Mouse (Mus musculus): ENCODE results near the gene Gm47841. TPM values are rescaled to one million over a fixed set of nuclear protein-coding genes. Genes with fewer than 3 reads are reported as not detected.

The Gm47841 gene
- polyA plus RNA-seq, 1 experiment from 2014 or later: not detected

DNA sequence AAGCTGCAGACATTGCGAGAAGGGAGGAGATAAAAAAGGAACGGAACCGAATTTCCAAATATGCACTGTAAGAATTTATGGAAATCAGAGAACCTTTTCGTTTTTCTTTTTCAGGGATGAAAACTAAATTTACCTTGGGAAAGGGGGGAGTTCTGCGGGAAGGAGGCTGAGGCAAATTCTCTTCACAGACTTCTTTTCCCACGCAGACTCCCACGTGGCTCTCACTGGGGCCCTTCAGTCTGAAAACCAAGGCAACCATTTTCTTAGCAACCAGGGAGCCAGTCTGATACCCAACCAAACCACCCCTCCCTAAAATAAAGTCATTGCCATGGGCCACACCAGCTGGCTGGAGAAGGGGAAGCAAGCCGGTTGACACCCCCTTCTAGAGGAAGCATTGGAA lies 41.5 kb downstream of the Gm47841 start:
- Histone ChIP-seq H3K4me2 (ENCODE audit: low read depth, low read length) (no peak overlapping the region), H3K9me3 (ENCODE audit: low read length) (no peaks in the 10 kb centered on the region), H3K36me3 (replicated peaks; ENCODE audit: insufficient read depth, low read length) (no peaks in the 10 kb centered on the region), H3K9ac (replicated peaks) (no peak overlapping the region), H3K4me1 (ENCODE audit: insufficient read depth) (no peaks in the 10 kb centered on the region), H3K4me3 (ENCODE audit: low read depth, low read length) (no peak overlapping the region), H3K27ac (ENCODE audit: low read depth) (no peak overlapping the region), H3K27me3 (ENCODE audit: insufficient read depth, low read length) (0 out of 2 replicates have a peak, but pooled peaks cover 9% of the 10 kb centered on the region)
- 73% methylated on average over 8 of the region's 8 CpGs for WGBS (ENCODE audit: insufficient replicate concordance)
- DNase-seq (no peak), ATAC-seq (no peak)
- no peak for TF ChIP-seq EP300 (IDR thresholded peaks at IDR 0.05; ENCODE audit: low read depth)
- TF ChIP-seq CTCF (IDR thresholded peaks at IDR 0.05; ENCODE audit: low read depth): no peak

DNA sequence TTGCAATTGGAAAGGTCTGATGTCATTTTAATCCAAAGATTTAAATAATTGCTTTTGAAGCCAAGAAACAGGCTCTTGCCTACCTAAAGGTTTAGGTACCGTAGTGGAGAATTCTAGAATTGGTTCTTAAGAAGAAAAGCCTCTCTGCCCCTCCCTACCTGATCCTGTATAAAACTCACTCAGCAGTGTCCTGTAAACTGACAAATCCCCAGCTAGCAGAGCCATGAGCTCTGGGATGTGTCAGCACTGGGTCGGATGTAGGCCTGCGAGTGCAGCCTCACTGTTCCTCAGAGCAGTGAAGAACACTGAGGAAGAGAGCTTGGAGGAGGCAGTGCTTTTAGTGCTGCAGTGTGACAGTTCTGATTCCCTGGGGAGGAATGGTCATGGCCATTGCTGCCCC lies 42.7 kb downstream of the Gm47841 start:
- no peak for DNase-seq
- Histone ChIP-seq H3K27me3 (ENCODE audit: insufficient read depth, low read length) (0 out of 2 replicates have a peak, but pooled peaks cover 9% of the 10 kb centered on the region), H3K4me2 (ENCODE audit: low read depth, low read length) (no peak overlapping the region), H3K9me3 (ENCODE audit: low read length) (no peaks in the 10 kb centered on the region), H3K4me1 (ENCODE audit: insufficient read depth) (no peaks in the 10 kb centered on the region), H3K36me3 (replicated peaks; ENCODE audit: insufficient read depth, low read length) (no peaks in the 10 kb centered on the region), H3K4me3 (ENCODE audit: low read depth, low read length) (no peak overlapping the region), H3K9ac (replicated peaks) (no peak overlapping the region), H3K27ac (ENCODE audit: low read depth) (no peak overlapping the region)
- no peak for ATAC-seq
- TF ChIP-seq CTCF (IDR thresholded peaks at IDR 0.05; ENCODE audit: low read depth) (no peak), EP300 (IDR thresholded peaks at IDR 0.05; ENCODE audit: low read depth) (no peak)
- 73% methylated on average over 3 of the region's 3 CpGs for WGBS (ENCODE audit: insufficient replicate concordance)

GRCm38 (mm10) chr15:101002466-101002865 lies 44.7 kb downstream of the Gm47841 start:
- no peak overlapping the region for H3K4me3 ChIP-seq (ENCODE audit: low read depth, low read length)
- WGBS (ENCODE audit: insufficient replicate concordance): 79% methylated on average over 3 of the region's 3 CpGs
- no peaks in the 10 kb centered on the region for H3K9me3 ChIP-seq (ENCODE audit: low read length)
- no peak for DNase-seq
- no peaks in the 10 kb centered on the region for H3K4me1 ChIP-seq (ENCODE audit: insufficient read depth)
- no peaks in the 10 kb centered on the region for H3K36me3 ChIP-seq (replicated peaks; ENCODE audit: insufficient read depth, low read length)
- no peak overlapping the region for H3K27ac ChIP-seq (ENCODE audit: low read depth)
- H3K4me2 ChIP-seq (ENCODE audit: low read depth, low read length): no peak overlapping the region
- 0 out of 2 replicates have a peak, but pooled peaks cover 9% of the 10 kb centered on the region for H3K27me3 ChIP-seq (ENCODE audit: insufficient read depth, low read length)
- ATAC-seq: no peak
- no peak overlapping the region for H3K9ac ChIP-seq (replicated peaks)
- TF ChIP-seq EP300 (IDR thresholded peaks at IDR 0.05; ENCODE audit: low read depth): no peak

GRCm38 (mm10) chr15:101001685-101002084 lies 45.5 kb downstream of the Gm47841 start:
- no peak overlapping the region for H3K4me2 ChIP-seq (ENCODE audit: low read depth, low read length)
- 85% methylated on average over 1 of the region's 1 CpGs for WGBS (ENCODE audit: insufficient replicate concordance)
- H3K4me3 ChIP-seq (ENCODE audit: low read depth, low read length): no peak overlapping the region
- TF ChIP-seq CTCF (IDR thresholded peaks at IDR 0.05; ENCODE audit: low read depth) (no peak), EP300 (IDR thresholded peaks at IDR 0.05; ENCODE audit: low read depth) (no peak)
- ATAC-seq: no peak
- no peak overlapping the region for H3K9ac ChIP-seq (replicated peaks)
- no peaks in the 10 kb centered on the region for H3K36me3 ChIP-seq (replicated peaks; ENCODE audit: insufficient read depth, low read length)
- DNase-seq: no peak
- no peak overlapping the region for H3K27ac ChIP-seq (ENCODE audit: low read depth)
- no peaks in the 10 kb centered on the region for H3K9me3 ChIP-seq (ENCODE audit: low read length)
- 0 out of 2 replicates have a peak, but pooled peaks cover 4% of the 10 kb centered on the region for H3K27me3 ChIP-seq (ENCODE audit: insufficient read depth, low read length)
- H3K4me1 ChIP-seq (ENCODE audit: insufficient read depth): no peaks in the 10 kb centered on the region

- TF ChIP-seq CTCF (IDR thresholded peaks at IDR 0.05; ENCODE audit: low read depth) (peak; percentile 75), EP300 (IDR thresholded peaks at IDR 0.05; ENCODE audit: low read depth) (no peak)
- no peak overlapping the region for H3K9ac ChIP-seq (replicated peaks)
- no peak overlapping the region for H3K27ac ChIP-seq (ENCODE audit: low read depth)
- no peaks in the 10 kb centered on the region for H3K9me3 ChIP-seq (ENCODE audit: low read length)
- no peaks in the 10 kb centered on the region for H3K27me3 ChIP-seq (ENCODE audit: insufficient read depth, low read length)
- H3K4me2 ChIP-seq (ENCODE audit: low read depth, low read length): no peak overlapping the region
- peak; percentile 38 for DNase-seq
- ATAC-seq: no peak
- no peaks in the 10 kb centered on the region for H3K36me3 ChIP-seq (replicated peaks; ENCODE audit: insufficient read depth, low read length)
- WGBS (ENCODE audit: insufficient replicate concordance): 14% methylated on average over 4 of the region's 4 CpGs
- no peak overlapping the region for H3K4me3 ChIP-seq (ENCODE audit: low read depth, low read length)
- no peaks in the 10 kb centered on the region for H3K4me1 ChIP-seq (ENCODE audit: insufficient read depth)
These were observed 50.1 kb downstream of the Gm47841 start for GRCm38 (mm10) chr15:100997090-100997489.

Other genes with a start within 250 kb of the Gm47841 start
- gene Scn8a, start 177.5 kb downstream of the Gm47841 start, polyA plus RNA-seq (2015; fragmentation: Nextera tagmentation; extraction: Ambion mirVana): 0.44 and 0.63 TPM in 2 replicates
- gene Fignl2, start 31.2 kb upstream of the Gm47841 start, polyA plus RNA-seq (2015; fragmentation: Nextera tagmentation; extraction: Ambion mirVana): 0.18 and 0.26 TPM in 2 replicates
- gene Ankrd33, start 68.4 kb upstream of the Gm47841 start, polyA plus RNA-seq (2015; fragmentation: Nextera tagmentation; extraction: Ambion mirVana): not detected in 2 replicates
- gene Acvrl1, start 81.1 kb upstream of the Gm47841 start, polyA plus RNA-seq (2015; fragmentation: Nextera tagmentation; extraction: Ambion mirVana): 2.3 and 2.6 TPM in 2 replicates
- gene Acvr1b, start 126.7 kb upstream of the Gm47841 start, polyA plus RNA-seq (2015; fragmentation: Nextera tagmentation; extraction: Ambion mirVana): 2.2 TPM in 2 replicates
- gene Grasp, start 176.8 kb upstream of the Gm47841 start, polyA plus RNA-seq (2015; fragmentation: Nextera tagmentation; extraction: Ambion mirVana): 0.35 and 0.54 TPM in 2 replicates
- gene Nr4a1, start 206.9 kb upstream of the Gm47841 start, polyA plus RNA-seq (2015; fragmentation: Nextera tagmentation; extraction: Ambion mirVana): 0.96 and 1.1 TPM in 2 replicates
- gene Atg101, start 236.9 kb upstream of the Gm47841 start, polyA plus RNA-seq (2015; fragmentation: Nextera tagmentation; extraction: Ambion mirVana): 33.8 and 34.4 TPM in 2 replicates
- gene 6030408B16Rik, start 245.8 kb upstream of the Gm47841 start, polyA plus RNA-seq (2015; fragmentation: Nextera tagmentation; extraction: Ambion mirVana): 0.36 and 0.45 TPM in 2 replicates